10 mouse cellular contexts compared by ENCODE assay signal in the genomic region with DNA sequence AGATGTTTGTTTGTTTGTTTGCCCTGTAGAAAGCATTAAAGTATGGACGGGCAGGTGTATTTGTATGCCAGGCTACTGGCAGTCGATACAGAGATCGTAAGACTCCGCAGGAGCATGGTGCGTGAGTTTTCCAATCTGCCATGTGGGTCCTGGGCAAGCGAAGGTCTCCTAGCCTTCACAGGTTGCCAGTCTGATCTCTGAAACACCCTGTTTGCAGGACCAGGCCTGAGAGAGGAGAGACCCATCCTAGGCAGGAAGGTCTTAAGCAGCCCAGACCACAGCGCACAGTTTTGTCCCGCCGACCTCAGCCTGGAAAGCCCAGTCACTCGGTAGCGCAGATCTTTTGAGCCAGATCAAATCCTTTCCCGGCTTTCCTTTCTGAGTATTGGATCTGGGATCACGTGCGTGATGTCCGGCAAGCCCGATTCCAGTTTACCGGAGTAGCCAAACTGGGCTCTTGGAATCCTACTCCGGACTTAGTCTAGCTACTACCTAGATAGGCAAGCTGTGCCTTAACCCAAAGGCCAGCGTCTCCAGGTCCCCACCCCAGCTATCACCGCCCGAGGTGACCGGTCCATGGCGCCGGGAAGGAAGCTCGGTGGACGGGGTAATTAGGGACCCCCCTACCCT. TPM values are rescaled to one million over a fixed set of nuclear protein-coding genes. Genes with fewer than 3 reads are reported as not detected.
DNase-seq lines count a peak whose midpoint lies in the region; ATAC-seq and TF ChIP-seq lines count a peak whose summit lies in the region.
"Had no signal": no experiment of that assay in that cellular context is flagged by ENCODE, and none has a peak within 500 bp of the region (broad histone marks: within the 10 kb centered on the region; RNA-seq: fewer than 3 reads in every experiment).

No protein-coding gene starts in this region.

- peak overlapping the region; percentile 66 for H3K4me2 ChIP-seq in heart, embryonic 13.5 days
- H3K4me2 ChIP-seq in embryonic facial prominence, embryonic 12.5 days (replicated peaks): peak overlapping the region; percentile 46
- peak overlapping the region; percentile 53 for H3K4me2 ChIP-seq in limb, embryonic 12.5 days

- WGBS in heart, embryonic 13.5 days: 6% methylated on average over 26 of the region's 26 CpGs
- 4% methylated on average over 26 of the region's 26 CpGs for WGBS in embryonic facial prominence, embryonic 12.5 days
- WGBS in limb, embryonic 12.5 days: 5% methylated on average over 26 of the region's 26 CpGs

- H3K4me3 ChIP-seq in heart, embryonic 13.5 days: peak overlapping the region; percentile 44
- peak overlapping the region; percentile 45 for H3K4me3 ChIP-seq in E14TG2a.4 (replicated peaks; ENCODE audit: low read length)
- H3K4me3 ChIP-seq in embryonic facial prominence, embryonic 12.5 days: peak overlapping the region; percentile 31
- H3K4me3 ChIP-seq in limb, embryonic 12.5 days (replicated peaks): peak overlapping the region; percentile 29

- DNase-seq in heart, postnatal 25 days (ENCODE audit: low spot score): no peak
- DNase-seq in cerebellum, adult 9-11 months: no peak
- DNase-seq in frontal cortex, postnatal 10 days (ENCODE audit: low spot score in 2 of 2): no peak
- DNase-seq: cerebellum, adult 11 months; kidney, adult 8-10 months had no signal

- no peaks in the 10 kb centered on the region for H3K36me3 ChIP-seq in heart, embryonic 13.5 days
- no peaks in the 10 kb centered on the region for H3K36me3 ChIP-seq in E14TG2a.4 (ENCODE audit: insufficient read depth, low read length)
- no peaks in the 10 kb centered on the region for H3K36me3 ChIP-seq in embryonic facial prominence, embryonic 12.5 days
- no peaks in the 10 kb centered on the region for H3K36me3 ChIP-seq in limb, embryonic 12.5 days

- H3K9ac ChIP-seq in heart, embryonic 13.5 days: peak overlapping the region; percentile 70
- peak overlapping the region; percentile 38 for H3K9ac ChIP-seq in embryonic facial prominence, embryonic 12.5 days
- H3K9ac ChIP-seq in limb, embryonic 12.5 days (replicated peaks): peak overlapping the region; percentile 47; the same call in 1 of the 2 replicates

- no peak for TF ChIP-seq CTCF in E14TG2a.4 (conservative IDR thresholded peaks at IDR 0.05; ENCODE audit: low read length)

- no peak overlapping the region for H3K27ac ChIP-seq in heart, embryonic 13.5 days (replicated peaks)
- H3K27ac ChIP-seq in embryonic facial prominence, embryonic 12.5 days: peak overlapping the region; percentile 62
- H3K27ac ChIP-seq in limb, embryonic 12.5 days: peak overlapping the region; percentile 85

- H3K9me3 ChIP-seq in heart, embryonic 13.5 days: no peaks in the 10 kb centered on the region
- no peaks in the 10 kb centered on the region for H3K9me3 ChIP-seq in E14TG2a.4 (ENCODE audit: low read length)
- no peaks in the 10 kb centered on the region for H3K9me3 ChIP-seq in embryonic facial prominence, embryonic 12.5 days
- no peaks in the 10 kb centered on the region for H3K9me3 ChIP-seq in limb, embryonic 12.5 days

- H3K27me3 ChIP-seq in heart, embryonic 13.5 days (replicated peaks): peaks cover 99% of the 10 kb centered on the region
- peaks cover 87% of the 10 kb centered on the region for H3K27me3 ChIP-seq in E14TG2a.4 (ENCODE audit: insufficient read depth, low read length)
- peaks cover 76% of the 10 kb centered on the region for H3K27me3 ChIP-seq in embryonic facial prominence, embryonic 12.5 days
- peaks cover 81% of the 10 kb centered on the region for H3K27me3 ChIP-seq in limb, embryonic 12.5 days

- ATAC-seq in heart, embryonic 13.5 days (ENCODE audit: extremely low read depth, insufficient number of reproducible peaks, low FRiP score, low TSS enrichment): no peak
- no peak for ATAC-seq in embryonic facial prominence, embryonic 12.5 days (ENCODE audit: insufficient number of reproducible peaks, insufficient read depth, low FRiP score, low TSS enrichment)
- no peak for ATAC-seq in limb, embryonic 12.5 days (ENCODE audit: insufficient number of reproducible peaks, insufficient read depth, low FRiP score, low TSS enrichment, low read depth)
- ATAC-seq in inflammation-experienced regulatory T-cells, adult 6 months: no peak

- intact Hi-C loops in heart, postnatal 25 days (cut with DNase I): no loop called here

- H3K4me1 ChIP-seq in heart, embryonic 13.5 days: peaks cover 40% of the 10 kb centered on the region
- peaks cover 78% of the 10 kb centered on the region for H3K4me1 ChIP-seq in E14TG2a.4 (replicated peaks; ENCODE audit: low read depth, low read length)
- H3K4me1 ChIP-seq in embryonic facial prominence, embryonic 12.5 days: peaks cover 20% of the 10 kb centered on the region
- H3K4me1 ChIP-seq in limb, embryonic 12.5 days (replicated peaks): peaks cover 54% of the 10 kb centered on the region

RNA-seq across cellular contexts. Expression of a gene that starts 7.6 kb away (rescaled TPM):
- 3.6 and 4.4 TPM in 2 replicates for polyA plus RNA-seq in heart, embryonic 13.5 days (2015; fragmentation: Nextera tagmentation; extraction: Ambion mirVana)
- under 1 TPM; 0.59 to 0.91 TPM for total RNA-seq in heart, postnatal 25 days (2021)
- polyA plus RNA-seq in embryonic facial prominence, embryonic 12.5 days (2016; fragmentation: Nextera tagmentation; extraction: Ambion mirVana): 30.8 and 34.2 TPM in 2 replicates
- polyA plus RNA-seq in limb, embryonic 12.5 days (2016; fragmentation: Nextera tagmentation; extraction: Ambion mirVana): 64.2 and 72.0 TPM in 2 replicates
- under 1 TPM in 1 of 3 experiments, not detected in 2; 0.13 TPM for polyA plus RNA-seq in inflammation-experienced regulatory T-cells, adult 6 months (2017; shearing (Covaris generic))
